Mouse (Mus musculus) heart, embryonic 10.5 days (tissue): Measurements from ENCODE around the gene Tor1aip2. TPM values are rescaled to one million over a fixed set of nuclear protein-coding genes. Genes with fewer than 3 reads are reported as not detected.
A peak's percentile ranks its signal among the peaks of the same experiment; 100 is the strongest.
"Not testable (repeated sequence)": the region's sequence is repeated elsewhere in the genome, so short reads cannot be mapped to it uniquely, and the experiment has no call there.

Source experiments
- DNase-seq: peaks from one replicate; pipeline ENCODE4 v3.0.0-alpha.2; 2017; ENCODE audit warnings: low spot score
- H3K27ac ChIP-seq: fragments of 300-500 bp; sonication (generic); 2 replicates; pipeline ENCODE4 v1.5.1; 2016; ENCODE audit warnings: mild to moderate bottlenecking
- H3K27me3 ChIP-seq: fragments of 300-500 bp; sonication (generic); 2 replicates; pipeline ENCODE4 v1.6.1; 2016; ENCODE audit warnings: mild to moderate bottlenecking; ENCODE audit not compliant: poor library complexity, insufficient read depth, severe bottlenecking
- H3K36me3 ChIP-seq: fragments of 300-500 bp; sonication (generic); 2 replicates; pipeline ENCODE4 v1.6.1; 2016; ENCODE audit warnings: mild to moderate bottlenecking, moderate library complexity
- H3K4me1 ChIP-seq: fragments of 300-500 bp; sonication (generic); 2 replicates; pipeline ENCODE4 v1.6.1; 2016; ENCODE audit warnings: mild to moderate bottlenecking
- H3K4me3 ChIP-seq: fragments of 300-500 bp; sonication (generic); 2 replicates; pipeline ENCODE4 v1.5.1; 2016; ENCODE audit warnings: mild to moderate bottlenecking, moderate library complexity
- H3K9me3 ChIP-seq: fragments of 300-500 bp; sonication (generic); 2 replicates; pipeline ENCODE4 v1.6.1; 2016; ENCODE audit warnings: mild to moderate bottlenecking, moderate library complexity
- WGBS: fragments of 180-500 bp; shearing (Covaris S2); methylation state at CpG from one replicate; pipeline ENCODE4 v1.1.7; 2016; 5-methylcytosine and 5-hydroxymethylcytosine counted together
- polyA plus RNA-seq: library from polyadenylated mRNA; unstranded; fragments of >200 nt; fragmentation: Nextera tagmentation; extraction: Ambion mirVana; gene quantifications from 2 replicates; pipeline ENCODE4 v1.2.1, GENCODE M21; 2016

The Tor1aip2 gene
- polyA plus RNA-seq, 1 experiment from 2014 or later = 108 TPM

- DNase-seq = no peak
- Histone ChIP-seq H3K4me3 (no peak overlapping the region), H3K36me3 (peaks cover 70% of the 10 kb centered on the region), H3K27ac (no peak overlapping the region), H3K27me3 (no peaks in the 10 kb centered on the region), H3K4me1 (no peaks in the 10 kb centered on the region), H3K9me3 (no peaks in the 10 kb centered on the region)
- 90% methylated on average over 3 of the region's 3 CpGs for WGBS
These were observed 7.4 kb upstream of the Tor1aip2 start for GRCm38 (mm10) chr1:156027849-156028248.

- no peaks in the 10 kb centered on the region for H3K4me1 ChIP-seq
- H3K36me3 ChIP-seq = peaks cover 73% of the 10 kb centered on the region
- no peak overlapping the region for H3K4me3 ChIP-seq
- WGBS = 89% methylated on average over 4 of the region's 4 CpGs
- H3K27ac ChIP-seq = no peak overlapping the region
- no peak for DNase-seq
- no peaks in the 10 kb centered on the region for H3K27me3 ChIP-seq
- no peaks in the 10 kb centered on the region for H3K9me3 ChIP-seq
These were observed 6.7 kb upstream of the Tor1aip2 start for GRCm38 (mm10) chr1:156028340-156028975.

DNA sequence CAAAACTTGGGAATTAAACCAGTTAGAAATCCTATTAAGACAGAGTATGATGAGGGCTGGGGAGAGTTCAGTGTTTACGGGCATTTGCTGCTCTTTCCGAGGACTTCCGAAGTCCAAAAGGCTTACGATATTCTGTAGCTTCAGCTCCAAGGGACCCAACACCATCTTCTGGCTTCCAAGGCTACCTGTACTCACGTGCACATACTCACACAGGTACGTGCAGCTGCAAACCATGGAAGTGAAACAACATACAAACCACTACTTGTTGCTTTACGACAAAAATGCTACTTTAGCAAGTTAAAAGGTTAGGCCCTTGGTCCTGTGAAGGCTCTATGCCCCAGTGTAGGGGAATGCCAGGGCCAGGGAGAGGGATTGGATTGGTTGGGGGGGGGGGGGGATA is 1.3 kb upstream of the Tor1aip2 start:
- Histone ChIP-seq H3K27me3 (no peaks in the 10 kb centered on the region), H3K4me1 (peaks cover 9% of the 10 kb centered on the region; the same call in 1 of the 2 replicates), H3K4me3 (no peak overlapping the region), H3K36me3 (peaks cover 50% of the 10 kb centered on the region), H3K27ac (no peak overlapping the region), H3K9me3 (no peaks in the 10 kb centered on the region)
- 96% methylated on average over 7 of the region's 7 CpGs for WGBS
- DNase-seq = no peak

GRCm38 (mm10) chr1:156034661-156035060 is 542 bp upstream of the Tor1aip2 start:
- H3K27ac ChIP-seq = peak overlapping the region; percentile 97; the same call in 1 of the 2 replicates
- H3K27me3 ChIP-seq = no peaks in the 10 kb centered on the region
- DNase-seq = no peak
- peaks cover 42% of the 10 kb centered on the region for H3K36me3 ChIP-seq
- H3K4me3 ChIP-seq = peak overlapping the region; percentile 82
- no peaks in the 10 kb centered on the region for H3K9me3 ChIP-seq
- H3K4me1 ChIP-seq = peaks cover 9% of the 10 kb centered on the region; the same call in 1 of the 2 replicates
- WGBS = 33% methylated on average over 1 of the region's 1 CpGs

GRCm38 (mm10) chr1:156035930-156036737 is 931 bp downstream of the Tor1aip2 start, which contains the start of gene Tor1aip1:
Tor1aip1 (minus strand) TSS chr1:156036480.
- Histone ChIP-seq H3K4me3 (peak within 1 kb of the TSS; percentile 82), H3K4me1 (peaks cover 13% of the 10 kb centered on the region; the same call in 1 of the 2 replicates), H3K27me3 (no peaks in the 10 kb centered on the region), H3K9me3 (no peaks in the 10 kb centered on the region), H3K27ac (peak within 1 kb of the TSS; percentile 97), H3K36me3 (peaks cover 28% of the 10 kb centered on the region)
- WGBS = under 1% methylated on average over 59 of the region's 59 CpGs
- DNase-seq = peak; percentile 99

DNA sequence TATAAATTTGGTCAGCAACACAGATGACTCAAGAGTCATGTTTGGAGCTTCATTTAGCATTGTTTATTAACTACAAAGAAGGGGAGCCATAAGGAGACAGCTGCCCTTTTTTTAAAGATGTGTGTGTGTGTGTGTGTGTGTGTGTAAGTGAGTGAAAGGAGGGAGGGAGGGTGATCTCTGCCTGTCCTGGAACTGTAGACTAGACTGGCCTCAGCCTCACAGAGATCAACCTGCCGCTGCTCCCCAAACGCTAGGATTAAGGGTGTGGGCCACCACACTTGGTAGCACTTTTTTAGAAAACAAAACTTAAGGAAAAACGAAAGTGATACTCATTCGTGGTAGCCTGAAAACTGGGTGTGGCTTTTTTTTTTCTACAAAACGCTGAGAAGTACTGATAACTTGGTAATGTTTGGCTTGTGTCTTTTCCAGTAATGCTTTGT is 2.0 kb downstream of the Tor1aip2 start:
- 51% methylated on average over 5 of the region's 5 CpGs for WGBS
- Histone ChIP-seq H3K4me3 (peak overlapping the region; percentile 82), H3K27me3 (no peaks in the 10 kb centered on the region), H3K27ac (peak overlapping the region; percentile 97; the same call in 1 of the 2 replicates), H3K4me1 (peaks cover 17% of the 10 kb centered on the region), H3K36me3 (peaks cover 19% of the 10 kb centered on the region), H3K9me3 (no peaks in the 10 kb centered on the region)
- no peak for DNase-seq

- H3K36me3 ChIP-seq = peaks cover 17% of the 10 kb centered on the region
- not testable (repeated sequence) for H3K9me3 ChIP-seq, DNase-seq, H3K27me3 ChIP-seq
- 70% methylated on average over 7 of the region's 7 CpGs for WGBS
- peak overlapping the region; percentile 87; the same call in 1 of the 2 replicates for H3K27ac ChIP-seq
- 0 out of 2 replicates have a peak overlapping the region, but pooled peaks have one; percentile 72 for H3K4me3 ChIP-seq
- H3K4me1 ChIP-seq = peaks cover 20% of the 10 kb centered on the region
These were observed 4.8 kb downstream of the Tor1aip2 start for GRCm38 (mm10) chr1:156039989-156040388.

DNA sequence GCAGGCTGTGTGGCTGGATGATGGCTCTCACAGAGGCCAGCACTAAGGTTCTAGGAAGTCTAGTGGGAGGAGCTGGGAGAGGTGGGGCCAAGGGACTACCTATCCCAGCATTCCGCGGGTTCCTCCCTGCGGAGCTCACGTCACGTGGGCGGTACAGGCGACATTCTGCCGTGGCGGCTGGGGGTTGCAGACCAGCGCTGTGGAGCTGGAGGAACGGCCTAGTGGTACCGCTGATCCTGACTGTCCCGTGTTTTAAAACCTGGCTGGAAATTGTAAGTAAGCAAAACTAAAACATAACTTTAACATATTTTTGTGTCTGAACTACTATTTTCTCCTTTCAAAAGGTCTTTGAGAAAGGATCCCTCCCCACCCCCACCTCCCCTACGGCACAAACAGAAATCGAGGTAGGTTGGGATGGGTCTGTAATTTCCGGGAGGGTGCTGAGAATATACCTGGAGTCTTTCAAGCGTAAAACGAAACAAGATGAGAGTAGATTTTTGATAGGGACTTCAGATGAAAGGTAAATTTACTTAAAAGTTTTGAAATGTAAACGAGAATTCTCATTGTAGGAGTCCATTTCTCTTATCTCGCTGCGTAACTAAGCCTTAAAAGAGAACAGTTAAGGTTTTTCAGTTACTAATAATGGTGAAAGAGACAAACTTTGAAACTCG is 5.7 kb downstream of the Tor1aip2 start:
- 1% methylated on average over 22 of the region's 22 CpGs for WGBS
- peaks cover 25% of the 10 kb centered on the region for H3K36me3 ChIP-seq
- DNase-seq = peak; percentile 98
- H3K27ac ChIP-seq = peak overlapping the region; percentile 87
- H3K27me3 ChIP-seq = no peaks in the 10 kb centered on the region
- peaks cover 23% of the 10 kb centered on the region for H3K4me1 ChIP-seq
- H3K9me3 ChIP-seq = no peaks in the 10 kb centered on the region
- peak overlapping the region; percentile 72 for H3K4me3 ChIP-seq

- peaks cover 23% of the 10 kb centered on the region for H3K4me1 ChIP-seq
- WGBS = 24% methylated on average over 7 of the region's 7 CpGs
- no peaks in the 10 kb centered on the region for H3K9me3 ChIP-seq
- peak overlapping the region; percentile 72 for H3K4me3 ChIP-seq
- no peaks in the 10 kb centered on the region for H3K27me3 ChIP-seq
- peak overlapping the region; percentile 87 for H3K27ac ChIP-seq
- DNase-seq = no peak
- peaks cover 30% of the 10 kb centered on the region for H3K36me3 ChIP-seq
These were observed 6.4 kb downstream of the Tor1aip2 start for GRCm38 (mm10) chr1:156041451-156042241.

GRCm38 (mm10) chr1:156042481-156042880 is 7.3 kb downstream of the Tor1aip2 start:
- Histone ChIP-seq H3K4me3 (peak overlapping the region; percentile 72), H3K9me3 (no peaks in the 10 kb centered on the region), H3K36me3 (peaks cover 37% of the 10 kb centered on the region), H3K27me3 (no peaks in the 10 kb centered on the region), H3K27ac (no peak overlapping the region), H3K4me1 (peaks cover 20% of the 10 kb centered on the region)
- no peak for DNase-seq
- 81% methylated on average over 5 of the region's 5 CpGs for WGBS

- no peak overlapping the region for H3K4me3 ChIP-seq
- H3K9me3 ChIP-seq = no peaks in the 10 kb centered on the region
- no peaks in the 10 kb centered on the region for H3K27me3 ChIP-seq
- H3K36me3 ChIP-seq = peaks cover 42% of the 10 kb centered on the region
- peaks cover 20% of the 10 kb centered on the region for H3K4me1 ChIP-seq
- no peak for DNase-seq
- 25% methylated on average over 4 of the region's 4 CpGs for WGBS
- no peak overlapping the region for H3K27ac ChIP-seq
These were observed 7.8 kb downstream of the Tor1aip2 start for GRCm38 (mm10) chr1:156043027-156043426.

DNA sequence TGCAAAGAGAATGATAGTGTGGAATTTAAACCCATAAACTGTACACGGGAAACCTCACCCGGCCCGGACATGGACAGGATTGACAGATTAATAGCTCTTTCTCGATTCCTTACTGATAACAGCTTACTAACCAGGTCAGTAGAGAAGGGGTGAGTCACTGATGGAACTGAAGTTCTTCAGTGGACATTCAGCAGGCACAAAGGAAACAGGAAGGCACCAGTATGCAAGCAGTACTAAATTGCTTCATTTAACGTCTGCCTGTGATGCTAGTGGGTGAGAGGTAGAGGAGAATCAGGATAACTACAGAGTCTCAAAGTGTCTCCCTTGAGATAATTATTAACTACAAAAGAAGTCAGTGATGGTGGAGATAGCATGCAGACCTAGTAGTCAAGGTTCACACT is 9.0 kb downstream of the Tor1aip2 start:
- Histone ChIP-seq H3K36me3 (peaks cover 54% of the 10 kb centered on the region), H3K27me3 (no peaks in the 10 kb centered on the region), H3K4me3 (no peak overlapping the region), H3K27ac (no peak overlapping the region), H3K4me1 (peaks cover 20% of the 10 kb centered on the region), H3K9me3 (no peaks in the 10 kb centered on the region)
- 61% methylated on average over 5 of the region's 5 CpGs for WGBS
- DNase-seq = no peak
